ENCODE assay signal across 8 mouse cellular contexts in the genomic region with DNA sequence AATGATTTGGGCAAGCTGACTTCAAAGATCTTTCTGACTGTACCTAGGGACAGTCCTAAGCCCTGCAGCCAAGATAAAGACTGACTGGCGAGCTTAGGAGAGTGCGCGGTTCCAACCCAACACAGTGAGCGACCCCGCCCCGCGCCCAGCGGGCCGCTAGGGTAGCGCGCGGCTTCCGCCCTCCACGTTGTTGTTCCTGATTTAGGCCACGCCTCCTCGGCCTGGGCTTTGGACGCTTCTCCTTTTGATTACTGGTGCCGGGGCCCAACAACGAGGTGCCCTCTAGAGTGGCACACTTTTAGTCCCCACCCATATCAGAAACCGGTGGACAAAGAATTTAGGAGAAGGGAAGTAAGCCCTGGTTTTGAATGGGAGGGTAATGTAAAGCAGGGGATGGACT. TPM values are rescaled to one million over a fixed set of nuclear protein-coding genes. Genes with fewer than 3 reads are reported as not detected.
A peak's percentile ranks its signal among the peaks of the same experiment; 100 is the strongest.
DNase-seq lines count a peak whose midpoint lies in the region; ATAC-seq and TF ChIP-seq lines count a peak whose summit lies in the region.

No protein-coding gene starts in this region.

- H3K36me3 ChIP-seq in kidney, adult 2 months (ENCODE audit: control insufficient read depth, insufficient read depth, low read length) = no peaks in the 10 kb centered on the region
- no peaks in the 10 kb centered on the region for H3K36me3 ChIP-seq in liver, embryonic 16.5 days (ENCODE audit: control insufficient read depth, insufficient read depth)
- H3K36me3 ChIP-seq in neural tube, embryonic 11.5 days (ENCODE audit: control insufficient read depth, insufficient read depth, low read length) = no peaks in the 10 kb centered on the region

- peak overlapping the region; percentile 54 for H3K4me3 ChIP-seq in kidney, adult 2 months (ENCODE audit: insufficient read depth, low read depth, low read length)
- H3K4me3 ChIP-seq in liver, embryonic 16.5 days (ENCODE audit: low read depth, low read length) = peak overlapping the region; percentile 85
- H3K4me3 ChIP-seq in neural tube, embryonic 11.5 days (ENCODE audit: low read depth, low read length) = peak overlapping the region; percentile 63

- peak overlapping the region; percentile 86 for H3K9ac ChIP-seq in liver, embryonic 16.5 days (ENCODE audit: low read depth, low read length)
- peak overlapping the region; percentile 53 for H3K9ac ChIP-seq in neural tube, embryonic 11.5 days (ENCODE audit: low read length)

- peak; percentile 41 for ATAC-seq in liver, embryonic 16.5 days (ENCODE audit: low read depth)
- peak; percentile 43 for ATAC-seq in neural tube, embryonic 11.5 days (ENCODE audit: insufficient read depth, low FRiP score, low TSS enrichment)

- no peaks in the 10 kb centered on the region for H3K9me3 ChIP-seq in liver, embryonic 16.5 days (replicated peaks; ENCODE audit: control insufficient read depth, low read length)
- no peaks in the 10 kb centered on the region for H3K9me3 ChIP-seq in neural tube, embryonic 11.5 days (ENCODE audit: control insufficient read depth, low read length)

- no peak for TF ChIP-seq POLR2A in kidney, adult 2 months (IDR thresholded peaks at IDR 0.05; ENCODE audit: low read depth, low read length)

- H3K4me1 ChIP-seq in kidney, adult 2 months (ENCODE audit: control insufficient read depth, insufficient read depth, low read length) = peaks cover 51% of the 10 kb centered on the region
- H3K4me1 ChIP-seq in liver, embryonic 16.5 days (ENCODE audit: control insufficient read depth, low read depth, low read length) = peaks cover 73% of the 10 kb centered on the region
- peaks cover 15% of the 10 kb centered on the region for H3K4me1 ChIP-seq in neural tube, embryonic 11.5 days (ENCODE audit: control insufficient read depth, insufficient read depth, low read length)

- H3K4me2 ChIP-seq in liver, embryonic 16.5 days (ENCODE audit: low read depth, low read length) = peak overlapping the region; percentile 100
- peak overlapping the region; percentile 91 for H3K4me2 ChIP-seq in neural tube, embryonic 11.5 days (ENCODE audit: low read depth)

- under 1% methylated on average over 20 of the region's 20 CpGs for WGBS in kidney, adult 2 months
- 0% methylated on average over 20 of the region's 20 CpGs for WGBS in liver, embryonic 16.5 days (ENCODE audit: insufficient replicate concordance)
- under 1% methylated on average over 20 of the region's 20 CpGs for WGBS in neural tube, embryonic 11.5 days

- DNase-seq in ovary, adult 18-20 months (ENCODE audit: low spot score) = peak; percentile 80
- no peak for DNase-seq in ovary, postnatal 10 days (ENCODE audit: low spot score)
- peak; percentile 92 for DNase-seq in embryo, embryonic 10 days (ENCODE audit: low spot score)
- DNase-seq in gastrocnemius, postnatal 25 days = peak; percentile 85
- DNase-seq in kidney, adult 2 months = peak; percentile 91
- peak; percentile 87 for DNase-seq in neural tube, embryonic 11.5 days (ENCODE audit: low spot score)
- DNase-seq in thymus, adult 18-20 months = peak; percentile 70 to 81

- peak overlapping the region; percentile 94 for H3K27ac ChIP-seq in kidney, adult 2 months (ENCODE audit: insufficient read depth, low read depth, low read length)
- peak overlapping the region; percentile 95 for H3K27ac ChIP-seq in liver, embryonic 16.5 days (ENCODE audit: low read length)
- peak overlapping the region; percentile 89 for H3K27ac ChIP-seq in neural tube, embryonic 11.5 days (ENCODE audit: low read depth, low read length)

- peak; percentile 20; the same call in 1 of the 2 replicates for TF ChIP-seq CTCF in kidney, adult 2 months (conservative IDR thresholded peaks at IDR 0.05; ENCODE audit: insufficient read depth, insufficient read length, low read depth, low read length)

- no peaks in the 10 kb centered on the region for H3K27me3 ChIP-seq in kidney, adult 2 months (replicated peaks; ENCODE audit: control insufficient read depth, insufficient read depth, low read length)
- H3K27me3 ChIP-seq in liver, embryonic 16.5 days (ENCODE audit: control insufficient read depth, insufficient read depth, low read depth, low read length) = no peaks in the 10 kb centered on the region
- no peaks in the 10 kb centered on the region for H3K27me3 ChIP-seq in neural tube, embryonic 11.5 days (ENCODE audit: control insufficient read depth, insufficient read depth, low read length)

RNA-seq across cellular contexts. Expression of gene Mnt, which starts 0.9 kb away (rescaled TPM):
- 1 to 10 TPM; 5.3 to 5.6 TPM for total RNA-seq in gastrocnemius, postnatal 25 days (2021)
- 12.8 and 13.9 TPM in 2 replicates for polyA plus RNA-seq in kidney, adult 2 months (2012; rRNA removed)
- polyA plus RNA-seq in liver, embryonic 16.5 days (2015; fragmentation: Nextera tagmentation; extraction: Ambion mirVana) = 0.90 and 1.2 TPM in 2 replicates
- polyA plus RNA-seq in neural tube, embryonic 11.5 days (2014; fragmentation: Nextera tagmentation; extraction: Ambion mirVana) = 5.2 and 6.9 TPM in 2 replicates

RNA-seq across cellular contexts. Expression of gene Mettl16, which starts 59.2 kb away (rescaled TPM):
- 10 to 100 TPM in 1 of 2 experiments, 1 to 10 TPM in 1; 8.4 to 10.9 TPM for total RNA-seq in gastrocnemius, postnatal 25 days (2021)
- 3.2 and 3.8 TPM in 2 replicates for polyA plus RNA-seq in kidney, adult 2 months (2012; rRNA removed)
- polyA plus RNA-seq in liver, embryonic 16.5 days (2015; fragmentation: Nextera tagmentation; extraction: Ambion mirVana) = 15.5 and 16.6 TPM in 2 replicates
- polyA plus RNA-seq in neural tube, embryonic 11.5 days (2014; fragmentation: Nextera tagmentation; extraction: Ambion mirVana) = 43.6 and 47.6 TPM in 2 replicates
